Mouse (Mus musculus) liver, postnatal 0 days (tissue): ENCODE results near the gene 4933425L06Rik. TPM values are rescaled to one million over a fixed set of nuclear protein-coding genes. Genes with fewer than 3 reads are reported as not detected.

Source experiments
- ATAC-seq: fragments of 200-750 bp; cut with Nextera tagmentation; 2 replicates; pipeline ENCODE4 v1.8.0; 2017; ENCODE audit warnings: mild to moderate bottlenecking, moderate library complexity
- DNase-seq: peaks from one replicate; pipeline ENCODE4 v3.0.0-alpha.2; 2016
- H3K27ac ChIP-seq: fragments of 300-500 bp; sonication (generic); 2 replicates; pipeline ENCODE4 v1.5.1; 2014; ENCODE audit warnings: antibody characterized with exemption, moderate library complexity, mild to moderate bottlenecking, low read depth
- H3K27me3 ChIP-seq: fragments of 300-500 bp; sonication (generic); 2 replicates; pipeline ENCODE4 v1.6.1; 2014; ENCODE audit warnings: low read length, control low read depth, mixed read lengths; ENCODE audit not compliant: insufficient read depth
- H3K36me3 ChIP-seq: fragments of 300-500 bp; sonication (generic); replicated peaks from 2 replicates; pipeline ENCODE4 v1.6.1; 2014; ENCODE audit warnings: mild to moderate bottlenecking, control low read depth, low read length, moderate library complexity, mixed read lengths; ENCODE audit not compliant: insufficient read depth
- H3K4me1 ChIP-seq: fragments of 300-500 bp; sonication (generic); 2 replicates; pipeline ENCODE4 v1.6.1; 2014; ENCODE audit warnings: antibody characterized with exemption, mild to moderate bottlenecking, control low read depth; ENCODE audit not compliant: insufficient read depth
- H3K4me2 ChIP-seq: fragments of 300-500 bp; sonication (generic); 2 replicates; pipeline ENCODE4 v1.6.1; 2014; ENCODE audit warnings: low read depth, mild to moderate bottlenecking, low read length, moderate library complexity, mixed read lengths
- H3K4me3 ChIP-seq: fragments of 300-500 bp; sonication (generic); 2 replicates; pipeline ENCODE4 v1.5.1; 2014; ENCODE audit warnings: low read depth, low read length
- H3K9ac ChIP-seq: fragments of 300-500 bp; sonication (generic); replicated peaks from 2 replicates; pipeline ENCODE4 v1.6.1; 2014; ENCODE audit warnings: mild to moderate bottlenecking, moderate library complexity
- H3K9me3 ChIP-seq: fragments of 300-500 bp; sonication (generic); 2 replicates; pipeline ENCODE4 v1.6.1; 2016; ENCODE audit warnings: mild to moderate bottlenecking, control low read depth, low read length, mixed read lengths
- CTCF ChIP-seq: sonication (generic); IDR thresholded peaks from 2 replicates; pipeline ENCODE4 v1.5.1; 2016; ENCODE audit warnings: antibody characterized with exemption, low read depth
- EP300 ChIP-seq: IDR thresholded peaks from 2 replicates; pipeline ENCODE4 v1.6.1; 2016; ENCODE audit warnings: antibody characterized with exemption, low read depth, mild to moderate bottlenecking
- WGBS: fragments of 180-500 bp; shearing (Covaris S2); extraction: QIAGEN DNeasy Blood & Tissue Kit; methylation state at CpG from one replicate; pipeline ENCODE4 v1.1.7; 2014; ENCODE audit not compliant: insufficient replicate concordance; 5-methylcytosine and 5-hydroxymethylcytosine counted together
- polyA plus RNA-seq: library from polyadenylated mRNA; unstranded; fragments of >200 nt; fragmentation: Nextera tagmentation; extraction: Ambion mirVana; gene quantifications from 2 replicates; pipeline ENCODE4 v1.2.1, GENCODE M21; 2015

Gene 4933425L06Rik
- polyA plus RNA-seq, 1 experiment from 2014 or later: not detected

DNA sequence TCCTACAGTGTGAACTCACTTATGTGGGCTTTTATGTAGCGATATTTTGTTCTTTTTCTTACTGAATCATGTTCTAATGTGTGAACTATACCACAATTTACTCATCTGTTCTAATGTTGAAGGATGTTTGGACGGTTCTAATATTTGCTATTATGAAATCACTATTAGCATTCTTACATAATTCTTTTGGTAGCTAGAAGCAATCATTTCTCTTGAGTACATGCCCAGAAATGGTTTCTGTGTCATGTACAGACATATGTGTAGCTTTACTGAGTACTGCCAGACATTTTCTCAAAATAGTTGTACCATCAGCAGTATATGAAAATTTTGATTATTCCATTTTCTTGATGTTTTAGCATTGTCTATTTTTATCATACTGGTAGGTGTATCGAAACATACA, 7.4 kb downstream of the 4933425L06Rik start:
- Histone ChIP-seq H3K4me2 (no peak overlapping the region), H3K27ac (no peak overlapping the region), H3K9ac (no peak overlapping the region), H3K27me3 (no peaks in the 10 kb centered on the region), H3K4me3 (no peak overlapping the region), H3K4me1 (no peaks in the 10 kb centered on the region), H3K36me3 (no peaks in the 10 kb centered on the region), H3K9me3 (no peaks in the 10 kb centered on the region)
- ATAC-seq (no peak), DNase-seq (no peak)
- no peak for TF ChIP-seq EP300
- no peak for TF ChIP-seq CTCF
- 72% methylated on average over 3 of the region's 3 CpGs for WGBS

DNA sequence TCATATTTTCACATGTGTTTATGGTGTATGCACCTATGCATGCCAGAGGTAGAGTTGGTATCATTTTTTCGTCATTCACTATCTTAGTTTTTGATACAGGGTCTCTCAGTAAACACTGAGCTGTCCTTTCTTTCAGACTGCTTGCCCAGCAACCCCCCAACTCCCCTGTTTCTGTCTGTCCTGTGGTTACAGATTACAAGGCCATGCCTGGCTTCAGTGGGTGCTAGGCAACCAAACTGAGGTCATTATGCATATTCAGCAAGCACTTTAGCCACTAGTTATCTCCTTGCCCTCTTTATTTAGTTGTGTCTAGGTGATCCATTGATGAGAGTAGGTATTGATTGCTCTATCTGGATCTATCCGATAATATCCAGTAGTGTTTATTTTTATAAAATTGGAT, 14.4 kb downstream of the 4933425L06Rik start:
- Histone ChIP-seq H3K9ac (no peak overlapping the region), H3K27me3 (no peaks in the 10 kb centered on the region), H3K4me3 (no peak overlapping the region), H3K4me2 (no peak overlapping the region), H3K27ac (no peak overlapping the region), H3K9me3 (no peaks in the 10 kb centered on the region), H3K36me3 (no peaks in the 10 kb centered on the region), H3K4me1 (no peaks in the 10 kb centered on the region)
- whole genome bisulfite sequencing: 63% methylated on average over 2 of the region's 2 CpGs
- ATAC-seq (no peak), DNase-seq (no peak)
- TF ChIP-seq EP300 (no peak), CTCF (no peak)

DNA sequence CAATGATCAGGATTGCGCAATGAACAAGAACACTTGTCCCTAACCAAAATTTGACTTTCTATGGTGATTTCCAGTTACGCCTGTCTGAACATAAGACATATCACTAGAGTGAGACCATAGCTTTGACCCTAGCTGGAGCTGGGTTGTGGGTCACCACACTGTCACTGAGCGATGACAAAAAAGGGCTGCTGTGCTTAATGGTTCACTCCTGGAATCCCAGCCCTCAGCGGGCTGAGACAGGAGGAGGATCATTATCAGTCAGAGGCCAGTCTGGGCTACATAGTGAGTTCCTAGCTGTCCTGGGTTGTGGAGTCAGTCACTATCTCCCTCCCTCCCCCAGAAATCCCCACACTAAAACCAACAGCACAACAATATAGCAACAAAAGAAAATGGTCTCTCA, 18.8 kb downstream of the 4933425L06Rik start:
- H3K27ac ChIP-seq: no peak overlapping the region
- DNase-seq (no peak), ATAC-seq (no peak)
- TF ChIP-seq EP300 (no peak), CTCF (no peak)
- H3K4me1 ChIP-seq: no peaks in the 10 kb centered on the region
- no peak overlapping the region for H3K4me3 ChIP-seq
- H3K36me3 ChIP-seq: no peaks in the 10 kb centered on the region
- no peak overlapping the region for H3K4me2 ChIP-seq
- H3K9me3 ChIP-seq: no peaks in the 10 kb centered on the region
- H3K27me3 ChIP-seq: no peaks in the 10 kb centered on the region
- 77% methylated on average over 4 of the region's 4 CpGs for WGBS
- no peak overlapping the region for H3K9ac ChIP-seq

DNA sequence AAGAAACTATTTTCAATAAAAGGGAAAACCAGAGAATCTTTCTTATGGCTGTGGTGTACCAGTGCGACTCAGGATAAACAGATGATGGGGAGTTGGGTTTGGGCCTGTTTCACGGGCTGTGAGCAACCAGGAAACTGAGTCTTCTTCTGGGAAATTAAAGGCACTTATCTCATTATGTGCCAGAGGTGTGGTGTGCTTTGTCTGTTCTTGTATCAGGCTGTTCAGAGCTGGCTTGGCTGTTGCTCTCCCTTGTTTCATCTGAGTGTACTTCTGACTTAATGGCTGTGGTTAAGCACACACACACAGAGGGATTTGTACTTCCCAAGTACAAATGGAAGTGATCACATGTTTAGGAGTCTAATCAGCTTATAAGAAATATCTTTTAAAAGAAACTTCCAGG, 22.5 kb downstream of the 4933425L06Rik start:
- ATAC-seq (no peak), DNase-seq (no peak)
- H3K9me3 ChIP-seq: no peaks in the 10 kb centered on the region
- no peaks in the 10 kb centered on the region for H3K4me1 ChIP-seq
- WGBS: 58% methylated on average over 2 of the region's 2 CpGs
- H3K27ac ChIP-seq: no peak overlapping the region
- TF ChIP-seq EP300 (no peak), CTCF (no peak)
- H3K4me2 ChIP-seq: no peak overlapping the region
- H3K36me3 ChIP-seq: no peaks in the 10 kb centered on the region
- H3K4me3 ChIP-seq: no peak overlapping the region
- H3K9ac ChIP-seq: no peak overlapping the region
- no peaks in the 10 kb centered on the region for H3K27me3 ChIP-seq

DNA sequence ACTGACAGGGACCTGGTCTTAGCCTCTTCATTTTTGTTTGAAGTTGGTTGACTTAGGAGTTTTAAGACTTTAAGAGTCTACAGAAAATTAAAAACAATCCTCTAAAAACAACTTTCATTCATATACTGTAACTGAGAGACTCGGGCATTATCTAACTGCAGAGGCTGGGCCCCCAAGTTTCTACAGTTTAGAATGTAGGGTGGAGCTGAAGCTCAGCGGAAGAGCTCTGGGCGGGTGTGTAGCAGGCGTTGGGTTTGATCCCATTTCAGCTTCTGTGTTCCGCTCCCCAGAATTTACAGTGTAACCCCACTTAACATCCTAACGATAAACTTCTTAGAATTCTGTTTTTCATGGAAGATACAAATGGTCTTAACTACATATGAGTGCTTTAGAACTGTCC, 29.7 kb downstream of the 4933425L06Rik start:
- Histone ChIP-seq H3K4me1 (no peaks in the 10 kb centered on the region), H3K27ac (no peak overlapping the region), H3K9ac (no peak overlapping the region), H3K4me3 (no peak overlapping the region), H3K9me3 (no peaks in the 10 kb centered on the region), H3K27me3 (no peaks in the 10 kb centered on the region), H3K36me3 (no peaks in the 10 kb centered on the region), H3K4me2 (no peak overlapping the region)
- ATAC-seq: no peak
- 68% methylated on average over 6 of the region's 6 CpGs for WGBS
- TF ChIP-seq EP300: no peak
- no peak for TF ChIP-seq CTCF
- DNase-seq: no peak

DNA sequence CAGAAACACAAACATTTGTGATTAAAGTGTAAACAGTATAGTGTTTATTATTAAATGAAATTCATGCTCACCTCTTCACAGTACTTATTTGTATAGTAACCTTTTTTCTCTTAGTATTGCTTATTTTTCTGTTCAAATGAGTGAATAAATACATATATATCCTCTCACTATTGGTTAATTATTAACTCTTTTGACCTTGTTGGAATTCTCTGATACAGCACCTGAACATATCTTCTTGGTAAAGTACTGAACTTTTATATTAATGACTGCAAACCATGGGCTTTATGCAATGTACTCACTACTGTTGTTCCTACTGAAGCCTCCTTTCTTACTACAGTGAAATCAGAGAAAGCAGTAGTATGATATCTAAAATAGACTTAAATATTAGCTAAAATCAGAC, 39.7 kb downstream of the 4933425L06Rik start:
- no peaks in the 10 kb centered on the region for H3K4me1 ChIP-seq
- ATAC-seq: no peak
- H3K27me3 ChIP-seq: no peaks in the 10 kb centered on the region
- DNase-seq: no peak
- H3K36me3 ChIP-seq: no peaks in the 10 kb centered on the region
- TF ChIP-seq CTCF: no peak
- no peak overlapping the region for H3K27ac ChIP-seq
- H3K4me3 ChIP-seq: no peak overlapping the region
- H3K4me2 ChIP-seq: no peak overlapping the region
- no peak overlapping the region for H3K9ac ChIP-seq
- H3K9me3 ChIP-seq: no peaks in the 10 kb centered on the region

DNA sequence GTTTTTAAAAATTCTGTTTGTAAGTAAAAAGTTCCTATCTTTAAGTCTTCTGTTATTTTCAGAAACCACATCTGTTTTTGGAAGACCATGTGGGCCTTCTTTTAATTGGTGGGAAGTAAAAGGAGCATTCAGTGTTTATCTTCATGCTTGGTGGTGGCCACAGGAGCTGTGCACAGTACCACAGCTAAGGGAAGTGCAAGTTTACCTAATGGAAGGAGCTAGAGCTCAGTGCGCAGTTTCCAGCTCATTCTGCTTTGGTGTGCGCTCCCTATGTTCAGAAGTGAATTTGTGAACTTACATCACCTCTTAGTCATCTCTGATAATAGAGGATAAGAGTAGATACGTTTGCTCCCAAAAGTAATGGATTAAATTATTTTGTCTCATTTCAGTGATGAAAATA, 40.2 kb downstream of the 4933425L06Rik start:
- H3K9me3 ChIP-seq: no peaks in the 10 kb centered on the region
- H3K9ac ChIP-seq: no peak overlapping the region
- ATAC-seq (no peak), DNase-seq (no peak)
- H3K27me3 ChIP-seq: no peaks in the 10 kb centered on the region
- TF ChIP-seq EP300: no peak
- no peak for TF ChIP-seq CTCF
- no peaks in the 10 kb centered on the region for H3K4me1 ChIP-seq
- no peak overlapping the region for H3K27ac ChIP-seq
- no peak overlapping the region for H3K4me2 ChIP-seq
- no peaks in the 10 kb centered on the region for H3K36me3 ChIP-seq
- H3K4me3 ChIP-seq: no peak overlapping the region
- 77% methylated on average over 3 of the region's 3 CpGs for WGBS
